Mouse (Mus musculus): ENCODE measurements around the gene 2410004P03Rik.

2410004P03Rik gene

GRCm38 (mm10) chr12:17018468-17018867 lies 6.9 kb upstream of the 2410004P03Rik start:
- peak; percentile 47 to 67 for DNase-seq

- no peak for DNase-seq
Measured at GRCm38 (mm10) chr12:17015711-17016110, 4.2 kb upstream of the 2410004P03Rik start.

GRCm38 (mm10) chr12:17012067-17012899 lies 756 bp upstream of the 2410004P03Rik start:
- DNase-seq = no peak

GRCm38 (mm10) chr12:17009466-17009865 lies 2.1 kb downstream of the 2410004P03Rik start:
- no peak for DNase-seq

- DNase-seq = no peak
Measured at GRCm38 (mm10) chr12:17001211-17001610, 10.3 kb downstream of the 2410004P03Rik start.

GRCm38 (mm10) chr12:17000628-17001027 lies 10.9 kb downstream of the 2410004P03Rik start:
- peak; percentile 27 to 43 for DNase-seq

GRCm38 (mm10) chr12:16999739-17000497 lies 11.6 kb downstream of the 2410004P03Rik start, which contains the start of gene Pqlc3:
Gene Pqlc3 (minus strand): TSS chr12:17000408.
- peak; percentile 93 to 94 for DNase-seq

- DNase-seq = peak; percentile 18 to 25
Measured at GRCm38 (mm10) chr12:16999146-16999545, 12.4 kb downstream of the 2410004P03Rik start.

GRCm38 (mm10) chr12:16996886-16997462 lies 14.6 kb downstream of the 2410004P03Rik start:
- DNase-seq = no peak

GRCm38 (mm10) chr12:16996281-16996680 lies 15.2 kb downstream of the 2410004P03Rik start:
- no peak for DNase-seq

- no peak for DNase-seq
Measured at GRCm38 (mm10) chr12:16994291-16994690, 17.2 kb downstream of the 2410004P03Rik start.

- no peak for DNase-seq
Measured at GRCm38 (mm10) chr12:16992355-16992754, 19.2 kb downstream of the 2410004P03Rik start.

- DNase-seq = no peak
Measured at GRCm38 (mm10) chr12:16991376-16991775, 20.2 kb downstream of the 2410004P03Rik start.

GRCm38 (mm10) chr12:16985778-16986177 lies 25.7 kb downstream of the 2410004P03Rik start:
- DNase-seq = no peak

- DNase-seq = no peak
Measured at GRCm38 (mm10) chr12:16977120-16977519, 34.4 kb downstream of the 2410004P03Rik start.

- DNase-seq = no peak
Measured at GRCm38 (mm10) chr12:16966811-16967210, 44.7 kb downstream of the 2410004P03Rik start.

GRCm38 (mm10) chr12:16963354-16963753 lies 48.2 kb downstream of the 2410004P03Rik start:
- no peak for DNase-seq

- peak; percentile 2 to 5 for DNase-seq
Measured at GRCm38 (mm10) chr12:16958851-16959250, 52.7 kb downstream of the 2410004P03Rik start.
